Mouse (Mus musculus) urinary bladder, postnatal 25 days (tissue): ENCODE data around the gene Tarsl2.

Source experiments
- DNase-seq: peaks from one replicate; pipeline ENCODE4 v3.0.0; 2022; ENCODE audit warnings: low spot score

The Tarsl2 gene

DNA sequence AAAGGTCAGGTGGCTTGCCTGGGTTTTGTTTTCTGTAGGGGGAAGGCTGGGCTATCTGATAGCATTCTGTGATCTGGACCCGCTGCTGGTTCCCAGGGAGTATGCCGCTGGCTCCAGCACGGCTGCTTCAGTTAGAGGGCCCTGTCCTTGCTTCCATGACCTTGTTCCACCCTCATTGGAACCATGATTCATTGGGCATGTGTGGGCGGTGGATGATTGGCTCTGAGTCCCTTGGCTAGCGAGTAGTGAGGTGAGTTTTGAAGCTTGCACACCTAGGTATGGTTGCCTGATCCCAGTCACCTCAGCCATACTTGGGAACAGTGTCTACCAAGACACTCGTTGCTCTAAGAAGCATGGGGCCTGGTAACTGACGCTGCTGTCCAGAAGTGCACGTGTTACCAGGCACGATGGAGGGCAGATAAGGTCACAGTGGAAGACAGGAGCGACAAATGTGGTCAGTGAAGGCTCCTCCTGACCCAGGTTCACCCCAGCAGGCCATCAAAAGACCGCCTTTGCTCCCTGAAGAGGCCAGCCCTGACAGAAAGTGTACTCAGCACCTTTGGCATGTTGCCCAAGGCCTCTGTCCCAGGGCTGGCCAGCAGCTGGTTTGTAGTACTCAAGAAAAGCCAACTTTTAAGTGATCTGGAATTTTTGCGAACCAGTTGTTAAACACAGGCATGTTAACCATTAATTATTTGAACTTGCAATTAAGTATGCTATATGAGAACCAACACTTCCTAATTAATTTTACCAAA, 92.8 kb downstream of the Tarsl2 start:
- peak; percentile 26 for DNase-seq
